In the genomic region with DNA sequence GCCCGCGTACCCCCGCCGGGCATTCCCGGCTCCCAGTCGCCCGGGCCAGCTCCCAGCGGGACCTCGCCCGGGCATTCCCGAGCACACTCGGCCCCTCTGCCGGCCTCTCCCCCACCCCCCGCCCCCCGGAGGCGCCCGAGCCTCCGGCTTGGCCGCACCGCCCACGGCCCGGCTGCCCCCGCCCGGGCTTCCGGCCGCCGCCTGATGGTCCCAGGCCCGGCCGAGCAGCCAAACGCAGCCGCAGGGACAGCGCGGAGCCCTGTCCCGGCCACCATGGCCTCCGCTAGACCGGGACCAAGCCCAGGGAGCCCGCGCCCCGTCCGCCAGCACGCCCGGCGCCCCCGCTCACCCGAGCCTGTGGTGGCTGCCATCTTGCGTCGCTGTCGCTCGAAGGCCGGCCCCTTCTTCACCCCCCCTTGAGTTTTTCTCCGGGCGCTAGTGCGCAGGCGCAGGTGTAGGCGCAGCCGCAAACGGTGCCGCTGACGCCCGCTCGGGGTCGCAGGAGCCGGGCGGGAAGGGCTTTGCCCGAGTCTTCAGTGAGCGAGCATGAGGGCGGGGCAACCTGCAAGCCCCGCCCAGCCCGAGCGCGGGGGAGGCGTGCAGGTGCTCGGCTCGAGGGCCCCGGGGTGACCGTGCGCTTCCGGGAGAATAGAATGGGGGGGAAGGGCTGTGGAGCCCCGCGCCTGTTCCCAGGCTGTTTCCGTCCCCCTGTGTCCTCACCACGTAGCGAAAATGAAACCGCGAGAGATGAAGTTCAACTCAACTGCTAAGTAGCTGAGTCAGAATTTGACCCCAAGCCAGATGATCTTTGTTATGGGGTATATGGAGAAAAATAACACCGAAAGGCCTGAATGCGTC, we compare ENCODE assay signal across 7 mouse cellular contexts. TPM values are rescaled to one million over a fixed set of nuclear protein-coding genes. Genes with fewer than 3 reads are reported as not detected.
DNase-seq lines count a peak whose midpoint lies in the region; ATAC-seq lines count a peak whose summit lies in the region.

A gene (minus strand): TSS at position 505 of the 858 bp plus-strand sequence.

- H3K27ac ChIP-seq in intestine, embryonic 16.5 days (ENCODE audit: low read length) = peak within 1 kb of the TSS; percentile 93
- H3K27ac ChIP-seq in midbrain, embryonic 11.5 days (ENCODE audit: low read depth, low read length) = peak within 1 kb of the TSS; percentile 64

- ATAC-seq in intestine, embryonic 16.5 days = peak; percentile 88
- peak; percentile 86 for ATAC-seq in midbrain, embryonic 11.5 days (ENCODE audit: low FRiP score)

- peaks cover 45% of the 10 kb centered on the region for H3K4me1 ChIP-seq in intestine, embryonic 16.5 days (ENCODE audit: control insufficient read depth, insufficient read depth, low read length)
- H3K4me1 ChIP-seq in midbrain, embryonic 11.5 days (ENCODE audit: control insufficient read depth, insufficient read depth, low read length) = peaks cover 29% of the 10 kb centered on the region

- no peaks in the 10 kb centered on the region for H3K27me3 ChIP-seq in intestine, embryonic 16.5 days (replicated peaks; ENCODE audit: control insufficient read depth, insufficient read depth, low read length)
- no peaks in the 10 kb centered on the region for H3K27me3 ChIP-seq in midbrain, embryonic 11.5 days (ENCODE audit: control insufficient read depth, insufficient read depth, low read length)

- under 1% methylated on average over 73 of the region's 87 CpGs for WGBS in intestine, embryonic 16.5 days
- WGBS in midbrain, embryonic 11.5 days = under 1% methylated on average over 79 of the region's 87 CpGs

- H3K9me3 ChIP-seq in intestine, embryonic 16.5 days (ENCODE audit: control insufficient read depth, low read length) = no peaks in the 10 kb centered on the region
- H3K9me3 ChIP-seq in midbrain, embryonic 11.5 days (ENCODE audit: control insufficient read depth, low read length) = no peaks in the 10 kb centered on the region

- 0 out of 2 replicates have a peak, but pooled peaks cover 4% of the 10 kb centered on the region for H3K36me3 ChIP-seq in intestine, embryonic 16.5 days (ENCODE audit: control insufficient read depth, insufficient read depth, low read length)
- H3K36me3 ChIP-seq in midbrain, embryonic 11.5 days (ENCODE audit: control insufficient read depth, insufficient read depth, low read length) = no peaks in the 10 kb centered on the region

- H3K4me2 ChIP-seq in intestine, embryonic 16.5 days (ENCODE audit: low read depth, low read length) = peak within 1 kb of the TSS; percentile 95
- H3K4me2 ChIP-seq in midbrain, embryonic 11.5 days = peak within 1 kb of the TSS; percentile 84

- intact Hi-C loops in left cerebral cortex, postnatal 36 days (cut with DNase I) = no loop called here

- peak; percentile 99 for DNase-seq in adrenal gland, adult 2 months
- DNase-seq in embryo, embryonic 11.5 days (ENCODE audit: low read depth, low spot score) = peak; percentile 97
- DNase-seq in gastrocnemius, postnatal 4 days (ENCODE audit: low spot score in 2 of 2) = peak; percentile 96 to 97
- DNase-seq in left cerebral cortex, postnatal 36 days (ENCODE audit: low spot score in 2 of 2) = peak; percentile 96 to 98
- peak; percentile 100 for DNase-seq in midbrain, embryonic 11.5 days (ENCODE audit: low spot score, missing footprints)
- peak; percentile 99 for DNase-seq in skeletal muscle tissue, adult 2 months (ENCODE audit: low read depth, low spot score)

- H3K4me3 ChIP-seq in intestine, embryonic 16.5 days (ENCODE audit: low read length) = peak within 1 kb of the TSS; percentile 92
- H3K4me3 ChIP-seq in midbrain, embryonic 11.5 days (ENCODE audit: low read depth, low read length) = peak within 1 kb of the TSS; percentile 62

- peak within 1 kb of the TSS; percentile 96 for H3K9ac ChIP-seq in intestine, embryonic 16.5 days (ENCODE audit: low read depth, low read length)
- peak within 1 kb of the TSS; percentile 95 for H3K9ac ChIP-seq in midbrain, embryonic 11.5 days (ENCODE audit: low read length)

RNA-seq across cellular contexts. Expression of the gene that starts here (rescaled TPM):
- total RNA-seq in adrenal gland, adult 2 months (2021) = 100 to 1,000 TPM; 191 to 208 TPM
- 94.4 and 133 TPM in 2 replicates for polyA plus RNA-seq in adrenal gland, adult 2 months (2012; rRNA removed)
- 100 to 1,000 TPM; 183 to 193 TPM for total RNA-seq in gastrocnemius, postnatal 4 days (2021)
- 273 and 293 TPM in 2 replicates for polyA plus RNA-seq in intestine, embryonic 16.5 days (2015; fragmentation: Nextera tagmentation; extraction: Ambion mirVana)
- total RNA-seq in left cerebral cortex, postnatal 36 days (2021) = 100 to 1,000 TPM; 246 to 259 TPM
- 252 and 273 TPM in 2 replicates for polyA plus RNA-seq in midbrain, embryonic 11.5 days (2014; fragmentation: Nextera tagmentation; extraction: Ambion mirVana)

Comparison
In these comparisons a context has a peak if more than half of its experiments do, and no peak if none do; other contexts are left out.
1. Peak in every context shown above with its lines: DNase-seq, ATAC-seq, H3K4me3 ChIP-seq and H3K27ac ChIP-seq.